Mouse (Mus musculus): ENCODE measurements around the gene Arl4c. TPM values are rescaled to one million over a fixed set of nuclear protein-coding genes. Genes with fewer than 3 reads are reported as not detected.

Gene Arl4c
- polyA plus RNA-seq, 1 experiment from 2014 or later = 26.9 TPM

GRCm38 (mm10) chr1:88653614-88654520, 48.2 kb downstream of the Arl4c start:
- Histone ChIP-seq H3K9ac (no peak overlapping the region), H3K4me3 (replicated peaks) (no peak overlapping the region)
- no peak for ATAC-seq (replicated peaks; ENCODE audit: low FRiP score)

DNA sequence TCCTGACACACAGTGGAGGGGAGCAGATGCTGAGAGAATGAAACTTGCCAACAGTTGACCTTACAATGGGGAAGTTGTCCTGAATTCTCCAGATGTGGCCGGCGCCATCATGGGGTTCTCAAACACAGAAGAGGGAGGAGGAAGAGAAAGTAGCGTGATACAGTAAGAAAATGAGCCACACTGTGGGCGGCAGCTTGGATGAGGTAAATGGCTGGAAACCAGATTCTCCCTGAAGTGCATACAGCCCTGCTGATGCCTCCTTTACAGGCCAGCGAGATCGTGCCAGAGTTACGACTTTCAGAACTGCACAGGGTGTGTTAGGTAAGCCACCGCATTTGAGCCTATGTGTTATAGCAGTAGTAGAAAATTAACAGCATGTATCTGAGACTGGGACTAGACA, 49.3 kb downstream of the Arl4c start:
- H3K36me3 ChIP-seq = no peaks in the 10 kb centered on the region
- H3K27me3 ChIP-seq = no peaks in the 10 kb centered on the region
- H3K9me3 ChIP-seq (replicated peaks) = no peaks in the 10 kb centered on the region
- 80% methylated on average over 8 of the region's 8 CpGs for WGBS
- no peak for ATAC-seq (replicated peaks; ENCODE audit: low FRiP score)
- H3K9ac ChIP-seq = no peak overlapping the region
- no peak overlapping the region for H3K4me3 ChIP-seq (replicated peaks)
- no peak overlapping the region for H3K4me2 ChIP-seq
- H3K4me1 ChIP-seq = peaks cover 12% of the 10 kb centered on the region; the same call in 1 of the 2 replicates
- no peak overlapping the region for H3K27ac ChIP-seq

More at GRCm38 (mm10) chr1:88653614-88654520, 48.2 kb downstream of the Arl4c start:
- WGBS = 86% methylated on average over 7 of the region's 7 CpGs
- Histone ChIP-seq H3K4me2 (no peak overlapping the region), H3K9me3 (replicated peaks) (no peaks in the 10 kb centered on the region), H3K27ac (no peak overlapping the region), H3K36me3 (no peaks in the 10 kb centered on the region), H3K4me1 (peaks cover 12% of the 10 kb centered on the region; the same call in 1 of the 2 replicates), H3K27me3 (no peaks in the 10 kb centered on the region)

DNA sequence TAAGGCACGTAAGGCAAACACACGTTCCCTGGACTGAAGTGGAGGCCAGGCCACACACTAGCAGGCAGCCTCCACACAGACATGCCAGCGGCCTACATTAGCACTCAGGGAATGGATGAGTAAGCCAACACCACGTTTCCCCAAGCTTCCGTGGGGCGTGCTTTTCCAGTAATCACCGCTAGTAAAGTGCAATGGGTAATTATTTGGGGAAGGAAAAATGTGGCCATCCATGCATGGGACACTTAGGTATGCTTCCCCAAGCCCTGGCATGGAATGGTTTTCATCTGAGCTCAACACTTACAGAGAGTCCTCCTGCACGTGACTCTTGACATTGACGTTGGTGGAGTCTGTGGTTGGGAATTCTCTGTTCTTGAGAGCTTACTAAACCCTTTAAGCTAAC, 50.4 kb downstream of the Arl4c start:
- H3K4me2 ChIP-seq = no peak overlapping the region
- H3K4me3 ChIP-seq (replicated peaks) = no peak overlapping the region
- H3K27me3 ChIP-seq = no peaks in the 10 kb centered on the region
- peaks cover 12% of the 10 kb centered on the region; the same call in 1 of the 2 replicates for H3K4me1 ChIP-seq
- WGBS = 61% methylated on average over 9 of the region's 9 CpGs
- no peak overlapping the region for H3K27ac ChIP-seq
- ATAC-seq (replicated peaks; ENCODE audit: low FRiP score) = no peak
- H3K36me3 ChIP-seq = no peaks in the 10 kb centered on the region
- H3K9ac ChIP-seq = no peak overlapping the region
- H3K9me3 ChIP-seq (replicated peaks) = no peaks in the 10 kb centered on the region

DNA sequence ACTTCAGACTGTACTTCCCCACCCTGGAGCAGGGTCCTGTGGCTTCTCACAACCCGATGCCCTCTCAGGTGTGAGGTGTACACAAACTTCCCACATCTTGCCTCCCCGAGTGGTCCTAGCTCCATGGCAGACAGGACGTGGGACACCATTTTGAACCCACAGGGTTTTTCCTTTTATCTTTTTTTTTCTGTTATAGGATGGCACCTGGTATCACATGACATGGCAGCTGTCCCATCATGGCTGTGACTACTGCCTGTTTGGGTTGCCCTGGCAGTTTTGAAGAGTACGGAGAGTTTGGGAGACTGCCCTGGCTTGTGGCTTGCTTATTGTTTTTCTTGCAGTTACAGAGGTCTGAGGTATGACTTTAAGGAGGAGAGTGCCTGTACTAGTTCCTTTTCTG, 53.3 kb downstream of the Arl4c start:
- Histone ChIP-seq H3K27ac (no peak overlapping the region), H3K4me2 (no peak overlapping the region), H3K27me3 (no peaks in the 10 kb centered on the region), H3K4me3 (replicated peaks) (no peak overlapping the region), H3K9ac (no peak overlapping the region), H3K4me1 (peaks cover 10% of the 10 kb centered on the region; the same call in 1 of the 2 replicates), H3K9me3 (replicated peaks) (no peaks in the 10 kb centered on the region), H3K36me3 (no peaks in the 10 kb centered on the region)
- WGBS = 74% methylated on average over 4 of the region's 4 CpGs
- ATAC-seq (replicated peaks; ENCODE audit: low FRiP score) = no peak

DNA sequence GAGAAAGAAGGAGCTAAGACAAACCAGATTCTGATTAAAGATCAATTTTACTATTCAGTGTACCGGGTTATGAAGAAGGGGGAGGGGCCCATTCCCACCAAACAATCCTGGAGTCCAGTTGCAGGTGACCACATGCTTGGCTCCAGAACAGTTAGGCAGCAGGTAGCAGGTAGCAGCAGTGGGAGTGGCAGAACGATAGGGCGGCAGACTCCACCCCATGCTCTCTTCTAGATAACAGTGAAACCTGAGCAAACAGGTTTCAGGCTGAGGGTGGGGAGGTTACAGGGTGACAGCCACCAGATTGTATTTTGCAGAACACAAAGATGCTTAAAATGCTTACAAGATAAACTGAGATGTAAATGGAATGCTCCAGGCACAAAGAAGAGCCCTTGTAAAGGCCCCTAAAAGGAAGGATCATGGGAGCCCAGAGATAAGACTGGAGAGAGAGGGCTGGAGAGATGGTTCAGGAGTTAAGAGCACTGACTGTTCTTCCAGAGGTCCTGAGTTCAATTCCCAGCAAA, 56.4 kb downstream of the Arl4c start:
- 58% methylated on average over 3 of the region's 3 CpGs for WGBS
- ATAC-seq (replicated peaks; ENCODE audit: low FRiP score) = no peak
- H3K4me1 ChIP-seq = peaks cover 6% of the 10 kb centered on the region; the same call in 1 of the 2 replicates
- no peak overlapping the region for H3K9ac ChIP-seq
- H3K9me3 ChIP-seq (replicated peaks) = no peaks in the 10 kb centered on the region
- H3K36me3 ChIP-seq = no peaks in the 10 kb centered on the region
- no peaks in the 10 kb centered on the region for H3K27me3 ChIP-seq
- H3K4me3 ChIP-seq (replicated peaks) = no peak overlapping the region
- no peak overlapping the region for H3K4me2 ChIP-seq
- no peak overlapping the region for H3K27ac ChIP-seq

DNA sequence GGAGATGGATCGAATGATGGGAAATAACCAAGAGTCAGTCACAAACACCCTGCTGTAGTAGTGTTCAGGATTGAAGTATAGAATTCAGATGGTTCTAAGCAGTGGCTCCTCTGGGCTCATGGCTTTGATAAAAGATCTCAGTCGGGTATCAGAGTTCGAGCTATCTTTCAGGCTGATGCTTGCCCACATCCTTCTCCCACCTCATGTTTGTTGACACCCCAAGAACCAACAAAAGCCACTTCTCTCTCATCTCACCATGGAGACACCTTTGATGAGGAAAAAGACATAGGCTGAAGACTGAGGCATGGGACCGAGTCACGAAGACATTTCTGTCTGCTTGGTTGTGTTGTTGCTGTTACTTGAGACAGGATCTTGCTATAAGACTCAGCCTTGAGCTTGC, 57.6 kb downstream of the Arl4c start:
- H3K27ac ChIP-seq = no peak overlapping the region

GRCm38 (mm10) chr1:88643181-88643823, 58.7 kb downstream of the Arl4c start:
- 74% methylated on average over 5 of the region's 5 CpGs for WGBS
- no peak for ATAC-seq (replicated peaks; ENCODE audit: low FRiP score)
- H3K9ac ChIP-seq = no peak overlapping the region

More for the DNA sequence above, 57.6 kb downstream of the Arl4c start:
- Histone ChIP-seq H3K4me3 (replicated peaks) (no peak overlapping the region), H3K9me3 (replicated peaks) (no peaks in the 10 kb centered on the region), H3K27me3 (no peaks in the 10 kb centered on the region), H3K4me2 (no peak overlapping the region), H3K36me3 (no peaks in the 10 kb centered on the region), H3K9ac (no peak overlapping the region), H3K4me1 (peaks cover 12% of the 10 kb centered on the region)
- WGBS = 94% methylated on average over 5 of the region's 5 CpGs
- ATAC-seq (replicated peaks; ENCODE audit: low FRiP score) = no peak

GRCm38 (mm10) chr1:88642735-88643134, 59.3 kb downstream of the Arl4c start:
- Histone ChIP-seq H3K27ac (no peak overlapping the region), H3K36me3 (no peaks in the 10 kb centered on the region), H3K9ac (no peak overlapping the region), H3K4me3 (replicated peaks) (no peak overlapping the region), H3K27me3 (no peaks in the 10 kb centered on the region), H3K4me1 (peaks cover 23% of the 10 kb centered on the region), H3K9me3 (replicated peaks) (no peaks in the 10 kb centered on the region), H3K4me2 (no peak overlapping the region)
- 90% methylated on average over 4 of the region's 4 CpGs for WGBS
- no peak for ATAC-seq (replicated peaks; ENCODE audit: low FRiP score)

More at GRCm38 (mm10) chr1:88643181-88643823, 58.7 kb downstream of the Arl4c start:
- Histone ChIP-seq H3K4me1 (peaks cover 23% of the 10 kb centered on the region), H3K27ac (no peak overlapping the region), H3K9me3 (replicated peaks) (no peaks in the 10 kb centered on the region), H3K27me3 (no peaks in the 10 kb centered on the region), H3K36me3 (no peaks in the 10 kb centered on the region), H3K4me3 (replicated peaks) (no peak overlapping the region), H3K4me2 (no peak overlapping the region)

DNA sequence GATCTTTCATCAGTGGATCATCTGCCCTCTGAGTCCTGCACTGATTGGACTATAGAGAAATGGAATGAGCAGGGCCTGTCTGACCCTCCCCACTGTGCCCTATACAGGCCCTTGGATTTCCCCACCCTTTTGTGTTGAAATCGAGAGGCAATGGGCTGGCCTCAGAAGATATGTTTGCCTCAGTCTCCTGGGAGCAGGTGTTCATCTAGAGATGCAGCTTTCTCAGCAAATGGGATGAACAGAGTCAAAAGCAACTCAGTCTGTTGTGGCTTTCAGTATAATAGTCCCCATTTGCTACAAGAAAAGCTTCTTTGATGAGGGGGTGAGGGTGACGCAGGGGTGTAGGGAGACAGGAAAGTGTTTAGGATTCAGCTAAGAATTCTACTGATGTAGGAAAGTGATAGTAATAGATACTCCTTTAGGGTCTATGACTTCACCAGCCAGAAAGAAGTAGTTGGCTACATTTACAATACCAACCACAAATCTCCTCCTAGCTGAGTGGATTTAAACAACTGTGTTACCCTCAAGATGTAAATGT, 60.3 kb downstream of the Arl4c start:
- no peaks in the 10 kb centered on the region for H3K27me3 ChIP-seq
- H3K27ac ChIP-seq = no peak overlapping the region
- no peak overlapping the region for H3K9ac ChIP-seq
- no peak for ATAC-seq (replicated peaks; ENCODE audit: low FRiP score)
- H3K4me2 ChIP-seq = no peak overlapping the region
- 81% methylated on average over 2 of the region's 2 CpGs for WGBS
- no peaks in the 10 kb centered on the region for H3K36me3 ChIP-seq
- no peaks in the 10 kb centered on the region for H3K9me3 ChIP-seq (replicated peaks)
- peaks cover 23% of the 10 kb centered on the region for H3K4me1 ChIP-seq
- H3K4me3 ChIP-seq (replicated peaks) = no peak overlapping the region

- H3K27me3 ChIP-seq = no peaks in the 10 kb centered on the region
- ATAC-seq (replicated peaks; ENCODE audit: low FRiP score) = no peak
- no peaks in the 10 kb centered on the region for H3K36me3 ChIP-seq
- H3K4me2 ChIP-seq = no peak overlapping the region
- H3K27ac ChIP-seq = no peak overlapping the region
- H3K9ac ChIP-seq = no peak overlapping the region
- no peaks in the 10 kb centered on the region for H3K9me3 ChIP-seq (replicated peaks)
- WGBS = 86% methylated on average over 3 of the region's 3 CpGs
- H3K4me1 ChIP-seq = peaks cover 24% of the 10 kb centered on the region
- no peak overlapping the region for H3K4me3 ChIP-seq (replicated peaks)
Observed at GRCm38 (mm10) chr1:88641194-88641593, 60.8 kb downstream of the Arl4c start.

DNA sequence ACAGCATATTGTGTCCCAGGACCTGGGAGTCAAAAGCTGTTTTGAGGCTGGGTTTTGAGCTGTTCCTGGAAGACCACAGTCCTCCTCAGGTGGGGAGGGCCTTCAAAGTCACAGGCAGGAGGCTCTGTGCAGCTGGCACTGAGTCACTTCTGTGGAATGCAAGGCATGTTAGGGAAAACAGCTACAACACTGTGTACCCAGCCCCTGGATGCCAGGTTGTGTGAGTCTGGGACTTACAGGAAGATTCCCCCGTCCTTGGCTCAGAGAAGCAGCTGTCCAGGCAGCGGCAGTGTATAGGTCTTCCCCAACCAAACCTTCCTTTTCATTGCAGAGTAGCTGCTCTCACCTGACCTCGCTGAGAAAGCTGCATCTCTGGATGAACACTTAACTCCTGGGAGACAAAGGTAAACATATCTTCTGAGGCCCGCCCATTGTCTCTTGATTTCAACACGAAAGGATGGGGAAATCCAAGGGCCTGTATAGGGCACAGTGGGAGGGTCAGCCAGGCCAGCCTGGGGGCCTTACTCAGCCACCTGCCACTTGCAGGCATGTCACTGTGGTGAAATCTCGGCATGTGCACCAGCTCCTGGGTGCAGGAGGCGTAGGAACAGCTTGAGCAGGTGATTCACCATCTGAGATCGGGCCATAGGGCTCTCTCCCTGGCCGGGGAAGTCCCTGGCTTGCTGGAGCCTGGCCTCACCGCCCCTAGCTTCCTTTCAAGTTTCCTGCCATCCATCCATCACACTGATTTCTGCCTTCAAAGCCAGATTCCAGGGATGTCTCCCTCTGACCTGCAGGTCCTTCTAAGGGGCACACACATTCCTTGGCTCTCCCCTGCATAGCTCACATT, 62.4 kb downstream of the Arl4c start:
- no peak overlapping the region; the same call in 1 of the 2 replicates for H3K4me3 ChIP-seq (replicated peaks)
- peak overlapping the region; percentile 32; the same call in 1 of the 2 replicates for H3K4me2 ChIP-seq
- peaks cover 29% of the 10 kb centered on the region for H3K4me1 ChIP-seq
- 20% methylated on average over 10 of the region's 10 CpGs for WGBS
- H3K36me3 ChIP-seq = no peaks in the 10 kb centered on the region
- H3K9ac ChIP-seq = no peak overlapping the region
- peak overlapping the region; percentile 71 for H3K27ac ChIP-seq
- H3K9me3 ChIP-seq (replicated peaks) = no peaks in the 10 kb centered on the region
- no peaks in the 10 kb centered on the region for H3K27me3 ChIP-seq
- ATAC-seq (replicated peaks; ENCODE audit: low FRiP score) = peak; percentile 67
